Mouse (Mus musculus): Measurements from ENCODE around the gene Olfr1260.

Gene Olfr1260

GRCm38 (mm10) chr2:89974184-89974583, at the start of gene Olfr1260:
Gene Olfr1260, plus strand, starts transcription at chr2:89974340.
- DNase-seq (ENCODE audit: low read depth, low spot score), result no peak

GRCm38 (mm10) chr2:89927009-89927408, 47.1 kb upstream of the Olfr1260 start, which contains the start of gene Olfr1258:
Gene Olfr1258, plus strand, starts transcription at chr2:89927309.
- DNase-seq (ENCODE audit: low read depth, low spot score), result no peak

- no peak for DNase-seq (ENCODE audit: low read depth, low spot score)
Observed at GRCm38 (mm10) chr2:89948564-89948963, 25.6 kb upstream of the Olfr1260 start, which contains the start of gene Olfr1259. Gene Olfr1259, minus strand, starts transcription at chr2:89948664.

GRCm38 (mm10) chr2:89977709-89978108, 3.6 kb downstream of the Olfr1260 start:
- no peak for DNase-seq (ENCODE audit: low read depth, low spot score)

- no peak for DNase-seq (ENCODE audit: low read depth, low spot score)
Observed at GRCm38 (mm10) chr2:89990921-89991320, 16.8 kb downstream of the Olfr1260 start, which contains the start of gene Olfr1261. Gene Olfr1261, plus strand, starts transcription at chr2:89991221.

- no peak for DNase-seq (ENCODE audit: low read depth, low spot score)
Observed at GRCm38 (mm10) chr2:89999845-90000244, 25.7 kb downstream of the Olfr1260 start, which contains the start of gene Olfr1262. Gene Olfr1262, plus strand, starts transcription at chr2:90000145.

- no peak for DNase-seq (ENCODE audit: low read depth, low spot score)
Observed at GRCm38 (mm10) chr2:90011831-90012230, 37.7 kb downstream of the Olfr1260 start, which contains the start of gene Olfr1263. Gene Olfr1263, plus strand, starts transcription at chr2:90012131.

- DNase-seq (ENCODE audit: low read depth, low spot score), result no peak
Observed at GRCm38 (mm10) chr2:90025477-90025876, 51.3 kb downstream of the Olfr1260 start, which contains the start of gene Olfr1264. Gene Olfr1264, minus strand, starts transcription at chr2:90025577.
